Mouse (Mus musculus): ENCODE measurements around the gene Spink4. TPM values are rescaled to one million over a fixed set of nuclear protein-coding genes. Genes with fewer than 3 reads are reported as not detected.

Gene Spink4
- total RNA-seq (2021) = not detected
- long read RNA-seq, experiment 1 = 0 reads
- long read RNA-seq, experiment 2 = 0 reads

GRCm38 (mm10) chr4:40919785-40920184 lies at the start of gene Spink4:
Gene Spink4, plus strand, starts transcription at chr4:40920052.
- no peak within 1 kb of the TSS for H3K4me3 ChIP-seq
- no peak for TF ChIP-seq CTCF (IDR thresholded peaks at IDR 0.05)
- DNase-seq = no peak
- intact Hi-C loops (cut with DNase I) = no loop called here
- no peak within 1 kb of the TSS for H3K27ac ChIP-seq

GRCm38 (mm10) chr4:40870206-40870605 lies 49.6 kb upstream of the Spink4 start:
- Histone ChIP-seq H3K27ac (0 out of 2 replicates have a peak overlapping the region, but pooled peaks have one; percentile 2), H3K4me3 (no peak overlapping the region)
- DNase-seq = no peak
- intact Hi-C loops (cut with DNase I) = loop anchor here (5.0 kb wide), 1 partner anchor 63 kb away; no protein-coding TSS in a partner anchor
- TF ChIP-seq CTCF (IDR thresholded peaks at IDR 0.05) = no peak

GRCm38 (mm10) chr4:40872129-40872528 lies 47.7 kb upstream of the Spink4 start:
- DNase-seq = no peak
- peak overlapping the region; percentile 86 for H3K27ac ChIP-seq
- intact Hi-C loops (cut with DNase I) = loop anchor here (2.0 to 5.0 kb wide), 2 partner anchors 17 to 65 kb away; partner anchors contain the start of gene B4galt1

GRCm38 (mm10) chr4:40873320-40873719 lies 46.5 kb upstream of the Spink4 start:
- no peak for TF ChIP-seq CTCF (IDR thresholded peaks at IDR 0.05)
- DNase-seq = no peak
- Histone ChIP-seq H3K27ac (peak overlapping the region; percentile 86), H3K4me3 (no peak overlapping the region)
- intact Hi-C loops (cut with DNase I) = loop anchor here (2.0 to 5.0 kb wide), 2 partner anchors 19 to 66 kb away; partner anchors contain the start of gene B4galt1

More at GRCm38 (mm10) chr4:40872129-40872528, 47.7 kb upstream of the Spink4 start:
- no peak for TF ChIP-seq CTCF (IDR thresholded peaks at IDR 0.05)
- H3K4me3 ChIP-seq = no peak overlapping the region

- TF ChIP-seq CTCF (IDR thresholded peaks at IDR 0.05) = no peak
- peak; percentile 84 for DNase-seq
- intact Hi-C loops (cut with DNase I) = loop anchor here (5.0 kb wide), 1 partner anchor 67 kb away; no protein-coding TSS in a partner anchor
- Histone ChIP-seq H3K27ac (peak overlapping the region; percentile 86), H3K4me3 (no peak overlapping the region)
Measured at GRCm38 (mm10) chr4:40874151-40874600, 45.7 kb upstream of the Spink4 start.

- H3K27ac ChIP-seq = peak overlapping the region; percentile 86; the same call in 1 of the 2 replicates
- no peak for TF ChIP-seq CTCF (IDR thresholded peaks at IDR 0.05)
- no peak overlapping the region for H3K4me3 ChIP-seq
- DNase-seq = no peak
- intact Hi-C loops (cut with DNase I) = loop anchor here (5.0 kb wide), 1 partner anchor 68 kb away; no protein-coding TSS in a partner anchor
Measured at GRCm38 (mm10) chr4:40874794-40875552, 44.9 kb upstream of the Spink4 start.

GRCm38 (mm10) chr4:40875842-40876241 lies 44.0 kb upstream of the Spink4 start:
- no peak overlapping the region for H3K27ac ChIP-seq
- intact Hi-C loops (cut with DNase I) = no loop called here
- no peak overlapping the region for H3K4me3 ChIP-seq
- no peak for TF ChIP-seq CTCF (IDR thresholded peaks at IDR 0.05)
- no peak for DNase-seq

- intact Hi-C loops (cut with DNase I) = no loop called here
- Histone ChIP-seq H3K4me3 (peak overlapping the region; percentile 50), H3K27ac (peak overlapping the region; percentile 76)
- DNase-seq = peak; percentile 77
- TF ChIP-seq CTCF (IDR thresholded peaks at IDR 0.05) = no peak
Measured at GRCm38 (mm10) chr4:40876814-40877371, 43.0 kb upstream of the Spink4 start.

GRCm38 (mm10) chr4:40877528-40877927 lies 42.3 kb upstream of the Spink4 start:
- Histone ChIP-seq H3K27ac (peak overlapping the region; percentile 76), H3K4me3 (peak overlapping the region; percentile 50)
- TF ChIP-seq CTCF (IDR thresholded peaks at IDR 0.05) = no peak
- no peak for DNase-seq
- intact Hi-C loops (cut with DNase I) = no loop called here

- Histone ChIP-seq H3K27ac (peak overlapping the region; percentile 72; the same call in 1 of the 2 replicates), H3K4me3 (no peak overlapping the region)
- intact Hi-C loops (cut with DNase I) = no loop called here
- no peak for TF ChIP-seq CTCF (IDR thresholded peaks at IDR 0.05)
- no peak for DNase-seq
Measured at GRCm38 (mm10) chr4:40883200-40883599, 36.7 kb upstream of the Spink4 start.

GRCm38 (mm10) chr4:40884282-40885165 lies 35.3 kb upstream of the Spink4 start:
- no peak overlapping the region for H3K4me3 ChIP-seq
- H3K27ac ChIP-seq = peak overlapping the region; percentile 72
- no peak for DNase-seq
- TF ChIP-seq CTCF (IDR thresholded peaks at IDR 0.05) = no peak
- intact Hi-C loops (cut with DNase I) = no loop called here

GRCm38 (mm10) chr4:40885166-40885525 lies 34.7 kb upstream of the Spink4 start:
- peak overlapping the region; percentile 72 for H3K27ac ChIP-seq
- intact Hi-C loops (cut with DNase I) = no loop called here
- H3K4me3 ChIP-seq = no peak overlapping the region
- peak; percentile 45 for DNase-seq
- no peak for TF ChIP-seq CTCF (IDR thresholded peaks at IDR 0.05)

All from gastrocnemius, adult 2 months (tissue).